Mouse (Mus musculus) ES-E14 (cell line): ENCODE measurements around the gene Slit1. TPM values are rescaled to one million over a fixed set of nuclear protein-coding genes. Genes with fewer than 3 reads are reported as not detected.

Source experiments
- DNase-seq: peaks from one replicate; pipeline ENCODE4 v3.0.0-alpha.2; 2013; ENCODE audit warnings: low read depth, low spot score
- H3K27ac ChIP-seq: 2 replicates; pipeline ENCODE4 v1.5.1; 2012; ENCODE audit warnings: low read depth, mild to moderate bottlenecking, low read length, moderate library complexity, mixed read lengths; ENCODE audit not compliant: poor library complexity, insufficient read depth, severe bottlenecking
- H3K36me3 ChIP-seq: 2 replicates; pipeline ENCODE4 v1.6.1; 2012; ENCODE audit warnings: mild to moderate bottlenecking, low read length, moderate library complexity, mixed read lengths; ENCODE audit not compliant: control insufficient read depth, poor library complexity, insufficient read depth, severe bottlenecking
- H3K4me1 ChIP-seq, 2 experiments: fragments of 150-350 bp in 1 of 2; sonication (generic) in 1 of 2; 2 replicates each; pipeline ENCODE4 v1.6.1; 2012; ENCODE audit warnings: low read length in 2 of 2, mild to moderate bottlenecking in 1 of 2, mixed read lengths in 1 of 2; ENCODE audit not compliant: control insufficient read depth in 2 of 2, insufficient read depth in 2 of 2, poor library complexity in 1 of 2
- H3K4me3 ChIP-seq, 2 experiments: fragments of 150-350 bp in 1 of 2; sonication (generic) in 1 of 2; 2 replicates each; pipeline ENCODE4 v1.5.1; 2012; ENCODE audit warnings: low read length in 2 of 2, low read depth in 1 of 2, mild to moderate bottlenecking in 1 of 2, mixed read lengths in 1 of 2; ENCODE audit not compliant: insufficient read depth in 1 of 2, poor library complexity in 1 of 2, severe bottlenecking in 1 of 2
- H3K9ac ChIP-seq: 2 replicates; pipeline ENCODE4 v1.6.1; 2012; ENCODE audit warnings: low read depth, mild to moderate bottlenecking, low read length, mixed read lengths; ENCODE audit not compliant: poor library complexity, insufficient read depth, severe bottlenecking
- H3K9me3 ChIP-seq: fragments of 150-350 bp; sonication (generic); 2 replicates; pipeline ENCODE4 v1.6.1; 2012; ENCODE audit warnings: low read depth, mild to moderate bottlenecking, low read length; ENCODE audit not compliant: control insufficient read depth, insufficient read depth
- CHD2 ChIP-seq: IDR thresholded peaks from 2 replicates; pipeline ENCODE4 v1.6.1; 2014; ENCODE audit warnings: mild to moderate bottlenecking, low read depth, low read length, inconsistent platforms
- HCFC1 ChIP-seq: IDR thresholded peaks from 2 replicates; pipeline ENCODE4 v1.6.1; 2012; ENCODE audit warnings: low read length, inconsistent platforms, borderline replicate concordance; ENCODE audit not compliant: insufficient read depth
- MAFK ChIP-seq: IDR thresholded peaks from 2 replicates; pipeline ENCODE4 v1.6.1; 2014; ENCODE audit warnings: mild to moderate bottlenecking, low read depth, low read length, inconsistent platforms; ENCODE audit not compliant: insufficient read depth
- ZC3H11A ChIP-seq: IDR thresholded peaks from 2 replicates; pipeline ENCODE4 v1.6.1; 2012; ENCODE audit warnings: low read depth, mild to moderate bottlenecking, inconsistent platforms, low read length, borderline replicate concordance
- ZNF384 ChIP-seq: IDR thresholded peaks from 2 replicates; pipeline ENCODE4 v1.6.1; 2012; ENCODE audit warnings: low read depth, low read length, inconsistent platforms
- in situ Hi-C, 2 experiments: fragments of 600-800 bp; cut with MboI; formaldehyde crosslinking; loops; one replicate each; pipeline ENCODE4 v1.15.1; 2025; ENCODE audit warnings: low sequenced_read_pairs in 2 of 2, inconsistent platforms in 1 of 2; ENCODE audit not compliant: unreplicated experiment in 2 of 2
- total RNA-seq: library from RNA; depleted of rRNA; stranded (reverse); fragments of 300-350 nt; gene quantifications from 2 replicates; pipeline ENCODE4 v1.2.3, GENCODE M21; 2012

Gene Slit1
- total RNA-seq, 1 experiment: 1.4 TPM

DNA sequence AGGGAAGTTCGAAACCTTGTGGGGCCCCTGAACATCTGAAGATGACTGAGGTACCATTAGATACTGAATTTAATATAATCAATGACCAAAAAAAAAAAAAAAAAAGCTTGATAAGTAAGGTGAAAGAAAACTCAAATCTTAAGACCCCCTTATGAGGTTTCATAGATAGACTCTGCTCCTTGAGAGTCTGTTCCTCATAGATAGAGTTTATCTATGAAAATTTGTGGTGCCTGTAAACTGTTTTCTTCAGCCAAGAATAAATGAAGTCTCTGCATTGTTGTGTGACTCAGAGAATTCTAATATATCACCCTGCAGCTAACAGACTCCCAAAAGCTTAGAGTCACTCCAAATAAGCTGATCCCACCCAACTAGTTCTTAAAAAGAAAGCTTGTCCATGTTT, 43.4 kb upstream of the Slit1 start:
- Histone ChIP-seq H3K9me3 (no peaks in the 10 kb centered on the region), H3K9ac (no peak overlapping the region), H3K4me3 (no peak overlapping the region), H3K27ac (no peak overlapping the region), H3K36me3 (peaks cover 20% of the 10 kb centered on the region), H3K4me1 (no peaks in the 10 kb centered on the region)
- TF ChIP-seq ZNF384: no peak
- no peak for TF ChIP-seq MAFK
- no peak for TF ChIP-seq HCFC1
- no peak for TF ChIP-seq CHD2
- no peak for TF ChIP-seq ZC3H11A
- in situ Hi-C loops: no loop called here
- DNase-seq: no peak

DNA sequence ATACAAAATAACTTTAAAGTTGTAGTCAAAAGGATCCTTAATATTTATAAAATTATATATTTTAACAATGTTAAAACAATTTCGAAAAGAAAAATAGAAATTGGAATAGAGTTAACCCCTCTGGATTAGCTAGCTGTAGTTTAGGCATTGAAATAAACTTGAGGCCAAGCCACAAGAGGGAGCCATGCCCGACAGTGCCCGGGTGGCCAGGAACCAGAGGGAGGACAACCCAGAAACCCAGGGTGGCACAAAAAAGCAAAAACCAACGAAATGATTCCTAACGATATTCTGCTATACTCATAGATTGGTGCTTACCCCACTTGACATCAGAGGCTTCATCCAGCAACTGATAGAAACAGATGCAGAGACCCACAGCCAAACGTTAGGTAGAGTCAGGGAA, 34.0 kb upstream of the Slit1 start:
- Histone ChIP-seq H3K4me1 (no peaks in the 10 kb centered on the region), H3K27ac (no peak overlapping the region), H3K36me3 (peaks cover 31% of the 10 kb centered on the region), H3K4me3 (no peak overlapping the region), H3K9me3 (no peaks in the 10 kb centered on the region), H3K9ac (no peak overlapping the region)
- in situ Hi-C loops: no loop called here
- TF ChIP-seq ZNF384: no peak
- TF ChIP-seq HCFC1: no peak
- no peak for TF ChIP-seq MAFK
- no peak for TF ChIP-seq ZC3H11A
- no peak for TF ChIP-seq CHD2
- no peak for DNase-seq

DNA sequence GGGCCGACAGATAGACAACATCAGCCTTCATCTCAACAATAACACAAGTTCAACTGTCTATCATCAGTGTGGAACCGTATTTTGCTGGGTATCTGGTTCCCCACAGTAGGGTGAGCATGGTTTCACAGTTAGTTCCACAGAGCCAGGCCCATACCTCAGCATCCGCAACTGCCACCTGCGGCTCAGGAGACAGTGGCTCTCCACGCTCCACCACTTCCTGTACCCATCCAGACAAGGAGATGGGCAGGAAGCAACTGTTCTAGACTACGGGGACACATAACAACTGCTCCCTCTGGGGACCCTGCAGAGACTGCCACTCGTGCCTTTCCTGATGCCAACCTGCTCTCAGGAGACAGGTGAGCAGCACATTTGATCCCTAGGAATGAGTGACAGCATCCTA, 25.2 kb upstream of the Slit1 start:
- no peak for DNase-seq
- Histone ChIP-seq H3K9ac (no peak overlapping the region), H3K9me3 (no peaks in the 10 kb centered on the region), H3K27ac (no peak overlapping the region), H3K36me3 (peaks cover 32% of the 10 kb centered on the region), H3K4me3 (no peak overlapping the region), H3K4me1 (peaks cover 0 to 2% of the 10 kb centered on the region in 2 experiments; a peak in 1 of 4 replicates)
- TF ChIP-seq CHD2: no peak
- TF ChIP-seq MAFK: no peak
- no peak for TF ChIP-seq ZNF384
- no peak for TF ChIP-seq HCFC1
- no peak for TF ChIP-seq ZC3H11A
- in situ Hi-C loops: loop anchor here in 1 of 2 experiments (10.0 kb wide), 1 partner anchor 114 kb away; no protein-coding TSS in a partner anchor

DNA sequence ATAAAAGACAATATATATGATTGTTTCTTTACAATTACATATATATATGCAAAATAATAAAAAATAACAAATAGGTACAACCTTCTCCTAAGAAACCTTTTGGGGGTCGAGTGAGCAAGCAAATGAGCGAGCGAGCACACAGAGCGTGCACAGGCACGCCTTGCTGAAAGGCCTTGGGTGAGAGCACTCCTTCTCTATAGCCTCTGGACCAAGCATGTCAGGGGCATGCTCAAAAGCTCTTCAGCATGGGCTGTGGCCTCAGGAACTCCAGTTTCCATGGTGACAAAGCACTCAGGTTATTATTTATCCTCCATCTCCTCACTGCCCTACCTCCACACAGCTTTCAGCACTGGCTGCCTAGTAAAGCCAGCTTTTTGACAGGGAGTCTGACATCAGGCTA, 23.2 kb upstream of the Slit1 start:
- in situ Hi-C loops: loop anchor here in 1 of 2 experiments (10.0 kb wide), 1 partner anchor 112 kb away; no protein-coding TSS in a partner anchor

More for the DNA sequence above, 23.2 kb upstream of the Slit1 start:
- H3K36me3 ChIP-seq: peaks cover 18% of the 10 kb centered on the region
- H3K4me3 ChIP-seq: no peak overlapping the region
- H3K9me3 ChIP-seq: no peaks in the 10 kb centered on the region
- H3K27ac ChIP-seq: peak overlapping the region; percentile 42; the same call in 1 of the 2 replicates
- no peak for DNase-seq
- peaks cover 0 to 7% of the 10 kb centered on the region in 2 experiments; a peak in 2 of 4 replicates for H3K4me1 ChIP-seq
- no peak for TF ChIP-seq HCFC1
- no peak for TF ChIP-seq ZNF384
- no peak for TF ChIP-seq CHD2
- no peak for TF ChIP-seq ZC3H11A
- TF ChIP-seq MAFK: no peak
- H3K9ac ChIP-seq: no peak overlapping the region
